Mouse (Mus musculus) G1E (cell line): ENCODE results near the gene Lyrm7. TPM values are rescaled to one million over a fixed set of nuclear protein-coding genes. Genes with fewer than 3 reads are reported as not detected.

ENCODE experiments used
- ATAC-seq: 2 replicates; pipeline ENCODE4 v1.8.0; 2016; ENCODE audit warnings: mild to moderate bottlenecking; ENCODE audit not compliant: insufficient number of reproducible peaks, poor library complexity, low FRiP score, severe bottlenecking; ENCODE audit errors: extremely low read depth
- DNase-seq: peaks from one replicate; pipeline ENCODE4 v3.0.0; 2012; ENCODE audit warnings: low spot score
- H3K27me3 ChIP-seq: 2 replicates; pipeline ENCODE4 v1.6.1; 2012; ENCODE audit warnings: mild to moderate bottlenecking, low read length, inconsistent platforms; ENCODE audit not compliant: insufficient read depth
- H3K36me3 ChIP-seq: replicated peaks from 2 replicates; pipeline ENCODE3; 2012; ENCODE audit warnings: mild to moderate bottlenecking, inconsistent platforms
- H3K4me1 ChIP-seq: 2 replicates; pipeline ENCODE4 v1.6.1; 2012; ENCODE audit warnings: low read depth, low read length, inconsistent platforms, mixed read lengths; ENCODE audit not compliant: insufficient read depth
- H3K4me3 ChIP-seq: 2 replicates; pipeline ENCODE4 v1.5.1; 2012; ENCODE audit warnings: low read depth, mild to moderate bottlenecking, inconsistent platforms, low read length, moderate library complexity, mixed read lengths
- H3K9me3 ChIP-seq: replicated peaks from 2 replicates; pipeline ENCODE4 v1.6.1; 2012; ENCODE audit warnings: inconsistent platforms
- CTCF ChIP-seq: IDR thresholded peaks from 2 replicates; pipeline ENCODE4 v1.5.1; 2012; ENCODE audit warnings: low read depth, low read length, inconsistent platforms, mixed read lengths
- GATA1 ChIP-seq: IDR thresholded peaks from 2 replicates; pipeline ENCODE4 v1.6.1; 2012; ENCODE audit warnings: borderline replicate concordance, low read length, inconsistent platforms, mixed read lengths
- GATA2 ChIP-seq: IDR thresholded peaks from 2 replicates; pipeline ENCODE4 v1.6.1; 2012; ENCODE audit warnings: low read depth, low read length, inconsistent platforms, borderline replicate concordance
- POLR2AphosphoS5 ChIP-seq: IDR thresholded peaks from 2 replicates; pipeline ENCODE4 v1.6.1; 2012; ENCODE audit warnings: low read depth, low read length, inconsistent platforms; ENCODE audit not compliant: insufficient replicate concordance
- TAL1 ChIP-seq: conservative IDR thresholded peaks from 2 replicates; pipeline ENCODE4 v1.6.1; 2012; ENCODE audit warnings: low read depth, low read length, inconsistent platforms, mixed read lengths
- polyA plus RNA-seq: library from polyadenylated mRNA; stranded (reverse); fragments of >175 nt; gene quantifications from 2 replicates; pipeline ENCODE4 v1.2.3, GENCODE M21; 2012
- total RNA-seq, 2 experiments: library from RNA; stranded (forward) in 1 of 2; stranded (reverse) in 1 of 2; fragments of 200-1000 nt in 1 of 2; fragments of >200 nt in 1 of 2; fragmentation: Nextera tagmentation in 1 of 2; gene quantifications; 2 replicates each; pipeline ENCODE4 v1.2.3; 2014 to 2017

Gene Lyrm7
- total and polyA plus RNA-seq, 3 experiments: 0.51 to 9.9 (median 2.5) TPM

DNA sequence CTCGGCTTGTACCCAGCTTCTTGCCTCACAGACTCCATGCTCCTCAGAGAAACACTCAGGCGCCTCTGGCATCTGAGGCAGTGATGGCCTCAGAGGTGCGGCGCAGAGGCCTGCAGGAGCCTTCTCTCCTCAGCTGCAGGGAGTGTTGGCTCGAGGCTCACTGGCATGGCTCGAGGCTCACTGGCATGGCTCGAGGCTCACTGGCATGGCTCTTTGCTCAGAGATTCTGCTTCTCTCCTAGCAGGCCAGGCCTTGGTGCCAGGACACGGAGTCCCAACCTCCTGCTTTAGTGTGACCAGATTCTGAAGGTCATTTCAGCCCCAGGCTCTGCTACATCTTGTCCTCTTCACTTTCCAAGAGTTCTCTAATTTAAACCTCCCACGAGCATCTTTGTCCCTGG lies 24.6 kb downstream of the Lyrm7 start:
- H3K27me3 ChIP-seq: peaks cover 26% of the 10 kb centered on the region
- H3K4me3 ChIP-seq: no peak overlapping the region
- no peaks in the 10 kb centered on the region for H3K36me3 ChIP-seq
- DNase-seq (no peak), ATAC-seq (no peak)
- H3K9me3 ChIP-seq: 0 out of 2 replicates have a peak, but pooled peaks cover 1% of the 10 kb centered on the region
- H3K4me1 ChIP-seq: no peaks in the 10 kb centered on the region
- TF ChIP-seq CTCF (no peak), TAL1 (no peak), POLR2AphosphoS5 (no peak), GATA2 (no peak), GATA1 (no peak)

DNA sequence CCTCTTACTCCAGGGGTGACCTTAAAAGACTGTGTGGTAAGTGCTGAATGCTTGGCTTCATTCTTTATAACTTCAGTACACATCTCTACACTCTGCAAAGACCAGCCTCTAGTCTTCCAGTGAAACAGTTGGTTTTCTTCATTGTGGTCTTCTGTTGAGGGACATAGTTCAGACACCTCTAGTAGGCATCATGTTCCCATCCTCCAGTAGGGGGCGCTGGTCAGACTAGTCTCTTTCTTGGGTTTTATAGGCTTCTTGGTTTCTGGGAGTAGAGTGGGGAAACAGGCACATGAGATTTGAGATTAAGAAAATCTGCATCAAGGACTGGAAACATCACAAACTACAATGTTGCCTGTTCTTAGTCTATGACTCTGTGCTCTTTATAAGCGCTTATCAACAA lies 26.1 kb downstream of the Lyrm7 start:
- peak; percentile 18 for DNase-seq

DNA sequence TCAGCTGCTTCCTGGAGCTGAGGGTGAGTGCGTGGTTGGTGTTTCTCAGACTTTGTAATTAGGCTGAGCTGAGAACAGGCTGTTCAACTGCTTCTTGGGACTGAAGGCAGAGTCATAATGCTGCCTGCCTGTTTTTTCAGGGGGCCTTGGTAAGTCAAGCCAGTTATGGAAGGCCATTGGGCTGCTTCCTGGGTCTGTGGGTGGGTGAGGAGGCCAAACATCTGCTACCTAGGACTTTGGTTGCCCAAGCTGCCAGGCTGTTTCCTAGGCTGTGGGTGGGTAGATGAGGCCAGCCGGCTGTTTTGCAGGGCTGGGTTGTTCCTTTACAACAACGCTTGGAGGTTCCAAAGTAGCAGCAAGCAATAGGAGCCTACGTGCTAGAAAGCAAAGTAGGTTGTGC lies 26.9 kb downstream of the Lyrm7 start:
- H3K9me3 ChIP-seq: no peaks in the 10 kb centered on the region
- H3K36me3 ChIP-seq: no peaks in the 10 kb centered on the region
- ATAC-seq: no peak
- no peaks in the 10 kb centered on the region for H3K4me1 ChIP-seq
- peaks cover 29% of the 10 kb centered on the region for H3K27me3 ChIP-seq
- no peak for DNase-seq
- TF ChIP-seq GATA1 (no peak), TAL1 (no peak), CTCF (no peak), POLR2AphosphoS5 (no peak), GATA2 (no peak)
- H3K4me3 ChIP-seq: no peak overlapping the region

More for the DNA sequence above, 26.1 kb downstream of the Lyrm7 start:
- H3K4me3 ChIP-seq: no peak overlapping the region
- no peaks in the 10 kb centered on the region for H3K9me3 ChIP-seq
- H3K36me3 ChIP-seq: no peaks in the 10 kb centered on the region
- ATAC-seq: no peak
- no peaks in the 10 kb centered on the region for H3K4me1 ChIP-seq
- TF ChIP-seq POLR2AphosphoS5 (no peak), CTCF (peak; percentile 65), TAL1 (no peak)
- peaks cover 26% of the 10 kb centered on the region for H3K27me3 ChIP-seq

DNA sequence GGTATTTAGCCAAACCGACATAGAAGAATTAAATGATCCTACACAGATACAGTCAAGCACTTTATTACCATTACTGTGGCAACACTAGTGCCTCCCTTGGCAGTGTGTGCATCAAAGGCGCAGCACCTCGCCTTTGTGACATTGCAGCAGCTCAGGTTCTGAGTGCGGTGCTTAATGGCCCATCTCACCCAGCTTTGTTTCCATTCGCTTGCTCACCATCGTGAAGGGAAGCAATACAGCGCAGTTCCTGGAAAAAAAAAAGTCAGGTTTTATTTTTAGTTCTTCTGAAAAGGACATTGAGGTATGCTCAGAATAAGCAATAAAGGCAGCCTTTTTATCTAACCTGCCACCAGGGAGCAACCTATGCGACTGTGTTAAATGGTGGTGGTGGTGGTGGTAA lies 33.9 kb downstream of the Lyrm7 start:
- Histone ChIP-seq H3K36me3 (no peaks in the 10 kb centered on the region), H3K27me3 (peaks cover 15% of the 10 kb centered on the region), H3K4me3 (no peak overlapping the region), H3K9me3 (peaks cover 6% of the 10 kb centered on the region), H3K4me1 (no peaks in the 10 kb centered on the region)
- TF ChIP-seq POLR2AphosphoS5: no peak
- TF ChIP-seq GATA1: no peak
- DNase-seq (no peak), ATAC-seq (no peak)

- Histone ChIP-seq H3K4me3 (no peak overlapping the region), H3K27me3 (peaks cover 14% of the 10 kb centered on the region), H3K36me3 (no peaks in the 10 kb centered on the region), H3K9me3 (peaks cover 6% of the 10 kb centered on the region), H3K4me1 (no peaks in the 10 kb centered on the region)
- no peak for TF ChIP-seq GATA2
- TF ChIP-seq CTCF: no peak
- TF ChIP-seq TAL1: no peak
- TF ChIP-seq POLR2AphosphoS5: no peak
- no peak for TF ChIP-seq GATA1
- DNase-seq: no peak
- no peak for ATAC-seq
Measured at GRCm38 (mm10) chr11:54825774-54826173, 34.9 kb downstream of the Lyrm7 start.

- no peaks in the 10 kb centered on the region for H3K36me3 ChIP-seq
- H3K4me1 ChIP-seq: no peaks in the 10 kb centered on the region
- ATAC-seq (no peak), DNase-seq (no peak)
- H3K27me3 ChIP-seq: peaks cover 13% of the 10 kb centered on the region
- H3K9me3 ChIP-seq: peaks cover 6% of the 10 kb centered on the region
- no peak for TF ChIP-seq GATA1
- TF ChIP-seq CTCF: no peak
- TF ChIP-seq GATA2: no peak
- no peak for TF ChIP-seq TAL1
- no peak for TF ChIP-seq POLR2AphosphoS5
- no peak overlapping the region for H3K4me3 ChIP-seq
Measured at GRCm38 (mm10) chr11:54823467-54823866, 37.2 kb downstream of the Lyrm7 start.

GRCm38 (mm10) chr11:54819489-54819888 lies 41.2 kb downstream of the Lyrm7 start:
- no peak for ATAC-seq
- DNase-seq: no peak
- Histone ChIP-seq H3K9me3 (peaks cover 2% of the 10 kb centered on the region), H3K4me1 (no peaks in the 10 kb centered on the region), H3K4me3 (no peak overlapping the region), H3K27me3 (peaks cover 15% of the 10 kb centered on the region), H3K36me3 (no peaks in the 10 kb centered on the region)
- TF ChIP-seq CTCF (no peak), GATA1 (no peak), POLR2AphosphoS5 (no peak), TAL1 (no peak)
